Mouse (Mus musculus) hindlimb bud, embryonic 11.5 days (tissue): Measurements from ENCODE around the gene Primpol.
"Not testable (repeated sequence)": the region's sequence is repeated elsewhere in the genome, so short reads cannot be mapped to it uniquely, and the experiment has no call there.

Experiments used
- DNase-seq: peaks from one replicate; pipeline ENCODE4 v3.0.0-alpha.2; 2012; ENCODE audit warnings: low read depth, low spot score; ENCODE audit errors: extremely low spot score

Gene Primpol

DNA sequence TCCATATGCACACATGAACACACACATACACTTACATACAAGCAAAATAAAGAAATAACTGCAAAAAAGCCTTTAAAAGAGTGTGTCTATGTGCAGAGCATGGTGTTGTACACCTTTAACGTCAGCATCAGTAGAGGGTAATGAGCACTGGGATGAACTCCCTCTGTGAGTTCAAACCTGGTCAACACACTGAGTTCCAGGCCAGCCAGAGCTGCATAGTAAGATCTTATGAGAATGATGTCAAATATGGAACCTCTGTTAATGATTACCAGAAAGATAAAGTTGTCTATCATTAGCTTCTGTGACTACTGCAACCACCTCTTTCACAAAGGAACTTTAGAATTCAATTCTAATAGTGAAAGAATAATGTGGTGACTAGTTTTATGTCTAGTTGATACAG lies 10.1 kb downstream of the Primpol start:
- DNase-seq, result no peak

DNA sequence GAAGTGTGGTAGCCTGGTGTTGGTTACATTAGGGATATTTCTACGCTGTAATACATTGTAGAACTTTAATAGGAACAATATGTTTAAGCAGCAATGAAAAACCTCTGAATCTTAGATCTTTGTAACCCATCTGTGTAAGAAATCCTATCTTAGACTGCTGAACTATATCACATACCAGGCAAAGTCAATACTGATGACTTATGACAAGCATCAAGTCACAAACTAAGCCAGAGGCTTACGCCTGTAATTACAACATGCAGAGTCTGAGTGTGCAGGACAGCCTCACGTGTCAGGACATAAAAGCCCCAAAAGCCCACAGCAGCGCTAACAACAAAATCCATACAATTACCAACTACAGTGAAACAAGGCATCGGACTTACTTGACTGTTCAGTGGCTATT lies 13.4 kb downstream of the Primpol start:
- DNase-seq, result no peak

DNA sequence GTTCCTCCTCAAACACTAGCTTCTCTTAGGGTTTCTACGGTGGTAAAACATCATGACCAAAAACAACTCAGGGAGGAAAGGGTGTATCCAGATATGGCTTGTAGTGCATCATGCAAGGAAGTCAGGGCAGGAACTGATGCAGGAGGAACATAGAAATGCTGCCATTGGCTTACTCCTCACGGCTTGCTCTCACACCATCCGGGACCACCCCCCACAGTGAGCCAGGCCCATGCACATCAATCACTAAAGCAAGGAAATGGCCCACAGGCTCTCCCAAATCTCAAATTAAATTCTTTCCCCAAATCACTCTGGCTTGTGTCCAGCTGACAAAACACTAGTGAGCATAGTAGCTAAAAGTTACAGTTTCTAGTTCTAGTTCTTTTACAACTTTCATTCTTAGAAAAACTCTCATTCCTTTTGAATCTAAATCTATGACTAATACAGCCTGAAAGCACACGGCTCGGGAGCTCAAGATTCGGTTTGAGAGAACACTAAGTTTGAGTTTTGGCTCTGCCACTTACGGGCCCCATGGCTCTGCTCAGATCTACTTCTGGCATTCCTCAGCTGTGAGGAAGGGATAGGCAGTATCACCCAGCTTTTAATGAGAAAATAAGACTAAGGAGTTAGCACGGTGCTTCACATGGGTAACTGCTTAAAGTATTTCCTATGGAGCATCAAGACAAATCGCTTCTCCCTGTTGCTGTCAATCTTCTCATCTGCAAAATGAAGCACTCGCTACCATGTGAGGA lies 15.9 kb downstream of the Primpol start:
- no peak for DNase-seq

DNA sequence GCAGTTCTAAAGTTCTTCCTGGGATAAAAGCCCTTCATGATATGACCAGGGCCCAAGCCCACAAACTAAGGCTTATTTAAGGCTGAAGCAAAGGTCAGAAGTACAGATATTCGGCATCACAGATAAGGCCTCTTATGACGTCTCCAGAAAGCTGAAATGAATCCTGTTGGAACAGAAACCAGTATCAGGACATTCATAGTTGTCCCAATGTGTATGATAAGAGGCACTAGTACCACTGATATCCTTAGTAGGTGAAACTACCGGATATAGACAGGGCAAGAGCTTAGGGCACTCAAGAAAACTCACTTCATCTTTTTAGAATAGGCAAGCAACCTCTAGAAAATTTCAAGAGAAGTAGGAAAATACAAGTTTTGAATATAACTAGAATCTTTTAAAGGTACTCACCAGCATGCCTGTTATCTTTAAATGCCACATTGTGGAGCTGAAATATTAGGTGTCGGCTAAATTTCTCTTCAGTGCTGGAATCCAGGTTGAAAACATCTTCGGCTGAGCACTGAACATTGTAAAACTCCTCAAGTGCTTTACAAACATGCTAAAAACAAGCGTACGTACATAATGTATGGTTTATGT lies 17.6 kb downstream of the Primpol start:
- no peak for DNase-seq

DNA sequence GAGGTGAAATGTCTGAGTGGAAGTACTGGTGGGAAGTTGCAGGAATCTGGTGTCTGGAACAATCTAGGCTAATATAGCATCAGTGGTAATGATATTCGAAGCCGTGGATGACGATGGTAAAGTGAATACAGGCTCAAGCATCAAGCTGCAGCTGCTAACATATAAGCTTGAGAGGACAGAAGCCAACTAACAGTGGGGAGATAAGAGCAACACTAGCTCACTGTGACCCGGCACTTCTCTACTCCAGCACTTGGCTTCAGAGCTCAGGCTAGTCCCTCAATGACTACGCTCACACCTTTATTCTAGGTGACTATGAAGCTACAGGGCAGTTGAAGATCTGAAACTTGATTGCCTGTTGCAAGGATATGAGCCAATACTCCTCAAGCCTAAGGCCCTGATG lies 18.3 kb downstream of the Primpol start:
- DNase-seq, result no peak

DNA sequence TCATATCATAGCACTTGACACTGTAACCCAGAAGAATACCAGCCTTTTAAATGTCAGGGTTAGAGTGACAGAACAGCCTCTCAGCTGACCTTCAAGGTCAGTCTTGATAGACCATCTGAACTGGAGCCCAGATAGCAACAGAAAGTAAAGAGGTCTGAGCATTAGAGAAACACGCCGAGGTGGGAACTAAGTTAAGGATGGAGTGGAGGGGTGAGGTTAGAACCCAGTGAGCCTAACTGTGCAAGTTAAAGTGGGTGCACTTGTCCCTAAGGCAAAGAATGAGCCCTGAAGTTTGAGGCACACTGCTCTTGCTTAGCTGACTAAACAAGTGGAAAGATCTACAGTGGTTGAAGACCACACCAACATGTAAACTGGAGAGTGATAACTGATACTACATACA lies 18.9 kb downstream of the Primpol start:
- no peak for DNase-seq

DNA sequence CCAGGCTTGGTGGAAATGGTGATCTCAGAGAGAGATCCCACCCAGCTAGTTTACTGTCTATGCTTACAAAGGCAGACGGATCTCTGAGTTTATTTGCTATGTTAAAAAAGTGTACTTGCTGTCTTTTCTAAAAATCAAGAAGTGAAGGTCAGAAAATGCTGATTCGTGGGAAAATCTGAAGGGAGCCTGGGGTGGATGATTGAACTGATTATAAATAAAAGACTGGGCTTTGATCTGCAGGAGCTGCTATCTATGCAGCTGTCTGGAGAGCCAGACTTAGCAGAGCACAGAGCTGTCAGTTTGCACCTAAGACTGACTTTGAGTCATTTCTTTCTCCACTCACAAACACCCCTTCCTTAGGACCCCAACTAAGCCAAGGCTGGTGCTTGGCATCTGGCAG lies 19.6 kb downstream of the Primpol start:
- no peak for DNase-seq

DNA sequence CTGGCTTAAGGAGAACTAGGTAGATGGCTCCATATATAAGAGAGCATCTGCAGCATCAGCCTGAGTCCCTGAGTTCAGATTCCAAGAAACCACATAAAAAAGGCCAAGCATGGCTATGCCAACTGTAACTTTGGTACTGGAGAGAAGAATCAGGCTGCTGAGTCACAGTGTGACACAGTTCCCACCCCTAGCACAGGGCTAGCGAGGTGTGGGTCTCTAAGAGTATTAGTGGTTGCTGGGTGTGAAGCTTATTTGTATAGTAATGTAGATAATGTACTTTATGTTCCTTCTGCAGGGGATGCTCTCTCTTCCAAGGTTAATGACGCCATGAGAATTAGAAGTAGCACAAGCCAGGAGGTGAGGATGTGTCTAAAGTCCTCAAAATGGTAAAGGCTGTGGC lies 20.5 kb downstream of the Primpol start:
- DNase-seq, result no peak

DNA sequence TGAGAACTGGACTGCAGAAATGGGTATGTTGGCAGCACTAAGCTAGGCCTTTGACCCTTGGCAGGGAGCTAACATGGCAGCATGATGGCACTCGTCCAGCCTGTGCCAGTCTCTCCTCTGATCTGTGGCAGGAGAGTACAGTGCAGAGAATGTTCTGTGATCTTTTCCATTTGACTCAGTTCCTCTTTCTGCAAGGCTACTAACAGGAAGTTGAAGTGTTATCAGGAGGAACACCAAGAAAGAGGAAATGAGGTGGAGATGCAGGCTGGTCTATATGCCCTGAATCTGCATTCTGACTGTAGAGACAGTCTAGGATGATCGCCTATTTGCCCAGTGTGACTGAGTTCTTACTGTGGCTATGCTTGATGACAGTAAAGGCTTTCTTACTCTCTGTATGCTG lies 21.4 kb downstream of the Primpol start:
- DNase-seq, result no peak

DNA sequence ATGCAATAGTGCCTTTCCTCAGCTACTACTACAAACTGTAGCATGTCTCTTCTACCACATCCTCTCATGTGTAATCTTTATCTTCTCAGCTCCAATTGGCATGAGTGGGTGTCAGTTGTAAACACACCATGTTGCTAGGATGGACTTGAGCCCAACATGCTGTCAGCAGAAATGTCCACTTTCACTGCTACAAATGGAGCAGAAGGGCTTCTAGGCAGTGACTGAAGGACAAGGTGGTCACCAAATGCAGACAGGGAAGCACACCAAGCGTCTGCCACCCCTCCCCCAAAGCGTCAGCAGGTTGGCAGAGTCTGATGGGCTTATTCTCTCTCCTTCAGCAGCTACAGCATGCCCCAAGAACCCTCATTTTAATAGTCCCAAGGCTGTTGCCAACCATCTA lies 23.2 kb downstream of the Primpol start:
- no peak for DNase-seq

DNA sequence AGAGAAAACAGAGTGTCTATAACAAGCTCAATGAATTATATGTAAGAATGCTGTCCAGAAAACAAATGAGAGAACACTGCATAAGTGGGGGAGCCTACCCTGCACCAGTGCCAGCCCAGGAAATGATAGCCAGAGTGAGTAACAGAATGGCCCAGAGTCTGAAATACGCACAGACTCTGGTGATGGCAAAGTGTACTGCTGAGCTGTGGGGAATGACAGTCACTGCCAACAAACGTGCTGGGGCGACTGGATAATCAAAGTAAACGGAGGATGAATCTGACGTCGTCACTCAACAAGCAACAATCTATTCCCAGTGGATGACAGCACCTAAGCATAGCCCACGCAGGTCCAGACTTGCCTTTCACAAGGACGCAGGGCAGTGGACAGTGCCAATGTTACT lies 23.9 kb downstream of the Primpol start:
- DNase-seq, result no peak

DNA sequence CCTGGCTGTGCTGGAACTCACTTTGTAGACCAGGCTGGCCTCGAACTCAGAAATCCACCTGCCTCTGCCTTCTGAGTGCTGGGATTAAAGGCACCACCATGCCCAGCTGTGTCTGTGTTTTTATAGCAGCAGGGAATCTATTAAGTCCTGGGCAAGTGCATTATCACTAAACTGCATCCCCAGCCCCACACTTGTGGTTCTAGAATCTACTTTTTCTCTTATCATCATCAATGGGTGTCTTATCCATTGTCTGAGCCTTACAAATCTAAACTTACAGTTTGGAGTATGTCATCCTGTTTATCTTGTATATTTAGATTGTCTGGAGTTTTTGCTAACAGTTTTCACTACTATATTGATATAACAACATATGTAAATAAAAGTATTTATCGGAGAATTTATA lies 28.3 kb downstream of the Primpol start:
- DNase-seq, result no peak

DNA sequence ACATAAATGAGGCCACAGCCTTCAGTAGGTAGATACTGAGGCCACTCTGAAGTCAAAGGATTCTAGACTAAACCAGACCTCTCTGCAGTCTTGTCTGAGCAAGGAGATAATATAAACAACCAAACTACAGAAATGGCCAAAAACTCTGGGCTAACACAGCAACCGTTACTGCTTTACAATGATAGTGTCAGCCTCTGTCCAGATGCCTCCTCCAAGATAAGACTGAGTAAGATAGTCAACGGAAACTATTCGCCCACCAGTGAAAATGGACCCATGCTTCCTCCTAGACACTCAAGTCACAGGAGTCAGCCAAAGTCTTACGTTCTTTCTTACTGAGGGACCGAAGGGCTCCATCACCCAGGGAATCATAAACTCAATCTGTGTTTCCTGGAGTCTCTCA lies 29.1 kb downstream of the Primpol start:
- DNase-seq, result no peak

DNA sequence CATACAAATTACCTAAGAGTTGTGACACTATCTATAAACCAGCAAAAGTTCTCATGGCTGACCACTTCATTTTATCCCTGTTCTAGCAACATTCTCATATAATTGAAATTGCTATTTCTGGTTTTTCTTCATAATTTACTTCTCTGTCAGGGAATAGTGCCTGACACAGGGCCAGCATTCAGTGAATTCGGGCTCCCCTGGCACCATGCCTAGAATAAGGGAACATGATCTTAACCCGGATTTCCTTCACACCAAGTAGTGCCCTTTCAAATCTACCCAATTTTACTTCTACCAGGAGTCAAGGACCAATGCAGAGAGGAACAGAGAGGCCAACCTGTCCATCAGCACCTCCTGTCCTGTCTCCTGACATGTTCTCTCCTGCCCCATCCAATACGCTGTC lies 31.4 kb downstream of the Primpol start:
- DNase-seq, result no peak

DNA sequence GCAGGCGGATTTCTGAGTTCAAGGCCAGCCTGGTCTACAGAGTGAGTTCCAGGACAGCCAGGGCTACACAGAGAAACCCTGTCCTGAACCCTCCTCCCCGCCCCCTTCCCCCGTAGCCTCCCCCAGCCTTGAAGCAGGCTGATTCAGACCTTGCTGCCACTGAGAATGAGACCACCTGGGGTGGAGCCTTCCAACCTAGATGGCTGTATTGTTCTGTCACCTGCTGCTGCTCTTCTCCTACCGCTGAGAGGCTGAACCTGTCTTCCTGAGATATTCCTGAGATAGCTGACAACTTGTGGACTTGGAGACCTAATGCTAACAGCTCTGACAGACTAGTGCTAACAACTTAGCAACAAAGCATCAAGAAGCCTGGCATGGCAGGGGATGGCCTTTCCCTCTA lies 32.7 kb downstream of the Primpol start:
- not testable (repeated sequence) for DNase-seq

DNA sequence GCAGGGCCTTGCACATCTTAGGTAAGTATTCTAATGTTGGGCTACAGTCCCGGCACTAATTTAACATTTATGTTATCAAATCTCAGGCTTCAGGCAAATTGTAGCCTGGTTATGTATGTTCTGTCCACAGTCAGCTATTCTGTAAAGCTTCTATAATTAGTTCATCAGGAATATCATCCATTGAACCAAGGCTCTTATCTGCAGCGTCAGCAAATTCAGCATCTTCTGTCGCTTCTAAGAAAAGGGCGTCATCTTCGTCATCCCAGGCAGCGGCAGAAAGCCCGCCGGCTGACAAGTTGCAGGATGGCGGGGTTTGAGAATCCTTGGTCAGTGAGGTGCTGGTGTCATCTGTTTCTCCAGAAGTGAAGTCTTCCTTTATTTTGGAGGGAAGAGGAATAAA lies 38.2 kb downstream of the Primpol start:
- DNase-seq, result no peak

DNA sequence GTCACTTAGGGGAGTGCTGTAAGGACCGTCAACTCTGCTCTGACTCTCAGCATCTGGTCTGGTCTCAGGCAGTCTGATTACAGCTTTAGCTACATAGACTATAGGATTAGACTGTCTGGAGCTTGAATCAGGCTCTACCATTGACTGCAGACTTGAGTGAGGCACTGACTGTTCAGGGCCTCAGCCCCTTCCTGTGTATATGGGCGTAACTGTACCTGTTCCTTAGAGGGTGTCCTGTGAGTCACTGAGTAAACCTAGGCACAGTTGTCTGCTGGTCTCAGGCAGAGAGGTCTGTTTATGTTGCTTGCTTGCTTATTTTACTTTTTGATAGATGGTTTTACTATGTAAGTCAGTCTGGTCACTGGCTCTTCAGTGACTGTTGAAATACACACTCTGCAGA lies 43.0 kb downstream of the Primpol start:
- DNase-seq, result no peak

DNA sequence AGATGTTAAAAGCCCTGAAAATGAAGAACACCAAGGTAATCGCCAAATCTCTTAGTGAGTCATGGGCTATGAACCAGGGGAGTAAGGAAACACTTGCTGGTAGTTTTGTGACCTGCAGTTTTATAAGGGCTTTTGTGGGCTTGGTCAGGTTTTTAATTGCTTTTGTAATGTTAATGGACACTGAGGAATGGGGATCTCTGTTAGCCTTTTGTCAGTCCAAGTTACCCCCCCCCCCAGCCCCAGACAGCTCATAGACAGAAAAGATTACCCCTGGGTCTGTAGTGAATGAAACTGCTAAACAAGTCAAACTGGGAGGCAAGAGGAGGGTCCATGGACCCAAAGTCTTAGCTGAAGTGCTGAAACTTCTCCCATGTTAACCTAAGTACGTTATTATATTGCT lies 43.6 kb downstream of the Primpol start:
- DNase-seq, result no peak

DNA sequence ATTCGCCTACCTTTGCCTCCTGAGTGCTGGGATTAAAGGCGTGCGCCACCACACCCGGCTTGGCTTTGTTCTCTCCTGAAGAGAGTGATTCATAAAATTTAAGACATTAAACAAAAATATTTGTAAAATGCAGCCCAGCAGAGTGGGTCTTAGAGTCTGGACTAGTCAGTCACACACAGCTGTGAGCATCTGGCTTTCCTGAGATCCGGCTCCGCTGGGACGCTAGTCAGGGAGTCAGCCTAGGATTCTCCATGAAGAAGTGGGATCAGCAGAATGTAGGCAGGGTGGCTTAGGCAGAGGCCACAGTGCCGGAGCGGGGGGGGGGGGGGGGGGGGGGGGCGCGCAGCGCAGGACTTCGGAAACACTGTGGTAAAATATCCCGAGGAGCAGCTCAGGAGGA lies 46.3 kb downstream of the Primpol start:
- DNase-seq, result no peak

DNA sequence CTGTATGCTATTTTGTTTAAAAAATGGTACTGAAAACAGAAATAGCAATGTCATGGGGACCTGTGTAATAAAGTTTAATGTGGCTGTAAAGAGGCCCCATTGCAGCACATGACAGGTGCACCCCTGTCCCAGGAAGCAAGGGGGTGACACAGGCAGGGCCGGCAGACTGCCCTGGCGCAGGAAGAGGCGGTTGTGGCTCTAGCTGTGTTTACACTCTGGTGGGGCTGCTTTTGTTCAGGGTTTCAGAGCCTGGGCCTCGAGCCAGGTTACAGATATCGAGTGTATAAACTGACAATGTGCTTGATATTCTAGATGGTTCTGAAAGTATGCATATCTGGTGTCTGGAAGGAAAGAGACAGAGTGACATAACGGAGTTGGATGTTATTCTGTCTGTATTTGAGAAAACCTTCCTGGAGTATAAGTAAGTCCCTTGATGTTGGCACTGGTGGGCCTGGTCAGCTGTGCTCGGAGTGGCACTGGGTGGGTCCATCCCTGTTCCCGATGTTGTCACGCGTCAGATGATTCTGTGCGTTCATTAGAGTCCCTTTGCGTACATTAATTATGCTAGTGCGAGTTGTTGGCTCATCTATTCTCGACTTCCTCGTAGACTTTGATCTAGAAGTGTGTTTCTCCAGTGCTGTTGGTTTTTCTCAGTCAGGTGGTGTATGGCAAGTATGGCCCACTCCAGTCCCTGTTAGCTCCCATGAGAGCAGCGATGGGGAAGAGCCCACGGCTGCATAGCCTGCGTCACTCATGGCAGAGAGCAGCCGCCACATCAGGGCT lies 47.2 kb downstream of the Primpol start:
- no peak for DNase-seq

DNA sequence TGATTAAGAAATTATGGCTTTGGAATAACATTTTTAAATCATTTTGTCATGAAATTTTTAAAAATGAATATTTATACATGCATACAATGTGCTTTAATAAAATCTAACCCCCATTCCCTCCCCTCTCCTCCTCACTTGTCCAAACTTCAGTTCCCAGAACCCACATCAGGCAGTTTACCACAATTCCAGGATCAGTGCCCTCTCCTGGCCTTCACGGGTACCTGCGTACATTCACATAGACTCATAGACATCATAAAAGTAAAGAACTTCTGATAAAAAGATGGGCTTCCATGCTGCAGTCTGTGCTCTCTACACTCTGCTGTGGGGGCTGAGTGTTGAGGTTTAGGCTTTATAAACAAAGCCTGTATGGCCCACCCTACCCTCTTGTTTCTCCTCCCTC lies 48.1 kb downstream of the Primpol start:
- DNase-seq, result no peak

DNA sequence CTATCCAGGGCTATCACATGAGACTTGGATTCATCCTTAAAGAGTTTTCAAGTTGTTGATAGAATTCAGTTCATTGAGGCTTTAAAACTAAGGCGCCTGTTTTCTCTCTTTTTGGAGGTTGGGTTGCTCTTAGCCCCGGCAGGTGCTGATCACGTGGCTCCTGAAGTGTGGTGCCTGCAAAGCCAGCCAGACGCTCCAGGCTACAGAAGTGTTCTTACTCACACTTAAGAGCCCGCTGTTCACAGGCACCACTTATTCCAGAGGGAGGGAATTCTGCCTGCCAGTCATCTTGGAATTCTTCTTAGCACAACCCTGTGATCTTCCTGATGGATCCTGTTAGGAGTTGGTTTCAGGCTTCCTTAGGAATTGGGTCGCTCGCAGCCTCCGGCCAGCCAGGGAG lies 49.1 kb downstream of the Primpol start:
- DNase-seq, result no peak
